Mouse (Mus musculus) cerebellum, adult 2 months (tissue): ENCODE measurements around the gene Rab25.

Experiments used
- CTCF ChIP-seq: fragments of 200-500 bp; IDR thresholded peaks from 2 replicates; pipeline ENCODE4 v1.5.1; 2011; ENCODE audit warnings: low read depth, mild to moderate bottlenecking, control low read depth, low read length, moderate library complexity, borderline replicate concordance; ENCODE audit not compliant: insufficient read depth
- POLR2A ChIP-seq: fragments of 200-500 bp; IDR thresholded peaks from 2 replicates; pipeline ENCODE4 v1.6.1; 2011; ENCODE audit warnings: low read length, control low read depth, borderline replicate concordance; ENCODE audit not compliant: insufficient read depth

- TF ChIP-seq CTCF (no peak), POLR2A (no peak)
Measured at GRCm38 (mm10) chr3:88568615-88569014, 20.5 kb upstream of the Rab25 start.
